Mouse (Mus musculus): ENCODE measurements around the gene Pgap2. TPM values are rescaled to one million over a fixed set of nuclear protein-coding genes. Genes with fewer than 3 reads are reported as not detected.

The Pgap2 gene
- total and polyA plus RNA-seq, 3 experiments, result 21.1 to 91.1 TPM; not detected in 1

GRCm38 (mm10) chr7:102233059-102233458 is 23.1 kb downstream of the Pgap2 start:
- no peaks in the 10 kb centered on the region for H3K27me3 ChIP-seq (ENCODE audit: control insufficient read depth in 1 of 2, insufficient read depth in 2 of 2, low read length in 2 of 2)
- no peak overlapping the region for H3K27ac ChIP-seq (ENCODE audit: control insufficient read depth, low read depth, low read length)
- H3K9ac ChIP-seq (ENCODE audit: control insufficient read depth, low read depth, low read length, poor library complexity, severe bottlenecking), result no peak overlapping the region
- TF ChIP-seq ZKSCAN1 (IDR thresholded peaks at IDR 0.05; ENCODE audit: low read depth, low read length), result no peak
- TF ChIP-seq RCOR1 (IDR thresholded peaks at IDR 0.05; ENCODE audit: low read depth, low read length), result peak; percentile 33; the same call in 1 of the 2 replicates
- TF ChIP-seq EP300 (IDR thresholded peaks at IDR 0.05; ENCODE audit: low read depth in 1 of 2, low read length in 2 of 2), result peak; percentile 24 to 32; a peak in 2 of 4 replicates
- TF ChIP-seq MXI1 (IDR thresholded peaks at IDR 0.05; ENCODE audit: low read depth, low read length), result peak; percentile 48; the same call in 1 of the 2 replicates
- TF ChIP-seq GATA1 (IDR thresholded peaks at IDR 0.05; ENCODE audit: low read depth, low read length), result peak; percentile 29; the same call in 1 of the 2 replicates
- TF ChIP-seq USF1 (IDR thresholded peaks at IDR 0.05; ENCODE audit: low read depth, low read length), result 0 out of 2 replicates have a peak, but pooled peaks have one; percentile 40
- TF ChIP-seq MAX (IDR thresholded peaks at IDR 0.05; ENCODE audit: low read length), result peak; percentile 46; the same call in 1 of the 2 replicates
- TF ChIP-seq SMC3 (IDR thresholded peaks at IDR 0.05; ENCODE audit: low read depth, low read length), result no peak
- no peak for TF ChIP-seq MAFK (IDR thresholded peaks at IDR 0.05; ENCODE audit: borderline replicate concordance, low read depth, low read length)
- TF ChIP-seq CHD2 (IDR thresholded peaks at IDR 0.05; ENCODE audit: low read length), result no peak
- 0 out of 2 replicates have a peak, but pooled peaks have one; percentile 30 for TF ChIP-seq SIN3A (IDR thresholded peaks at IDR 0.05; ENCODE audit: low read length)
- peaks cover 0 to 9% of the 10 kb centered on the region in 2 experiments; a peak in 2 of 4 replicates for H3K36me3 ChIP-seq (ENCODE audit: control insufficient read depth in 1 of 2, insufficient read depth in 2 of 2, low read length in 2 of 2)
- peak; percentile 53 for DNase-seq (ENCODE audit: low read depth, low spot score)
- H3K9me3 ChIP-seq (replicated peaks; ENCODE audit: insufficient read depth, low read length), result no peaks in the 10 kb centered on the region
- peaks cover 4 to 8% of the 10 kb centered on the region in 2 experiments for H3K4me1 ChIP-seq (ENCODE audit: control insufficient read depth in 1 of 2, insufficient read depth in 2 of 2, low read length in 2 of 2)
- H3K79me2 ChIP-seq (ENCODE audit: control insufficient read depth, insufficient read depth, low read length, poor library complexity), result no peaks in the 10 kb centered on the region
- H3K4me3 ChIP-seq (ENCODE audit: control insufficient read depth in 1 of 2, insufficient read depth in 1 of 2, low read depth in 2 of 2, low read length in 2 of 2), result no peak overlapping the region

GRCm38 (mm10) chr7:102238686-102239286 is 28.8 kb downstream of the Pgap2 start:
- Histone ChIP-seq H3K27ac (ENCODE audit: control insufficient read depth, low read depth, low read length) (no peak overlapping the region), H3K9me3 (replicated peaks; ENCODE audit: insufficient read depth, low read length) (no peaks in the 10 kb centered on the region), H3K4me3 (ENCODE audit: control insufficient read depth in 1 of 2, insufficient read depth in 1 of 2, low read depth in 2 of 2, low read length in 2 of 2) (no peak overlapping the region), H3K27me3 (ENCODE audit: control insufficient read depth in 1 of 2, insufficient read depth in 2 of 2, low read length in 2 of 2) (no peaks in the 10 kb centered on the region), H3K36me3 (ENCODE audit: control insufficient read depth in 1 of 2, insufficient read depth in 2 of 2, low read length in 2 of 2) (peaks cover 5 to 27% of the 10 kb centered on the region in 2 experiments), H3K9ac (ENCODE audit: control insufficient read depth, low read depth, low read length, poor library complexity, severe bottlenecking) (no peak overlapping the region), H3K4me1 (ENCODE audit: control insufficient read depth in 1 of 2, insufficient read depth in 2 of 2, low read length in 2 of 2) (peaks cover 16 to 27% of the 10 kb centered on the region in 2 experiments), H3K79me2 (ENCODE audit: control insufficient read depth, insufficient read depth, low read length, poor library complexity) (peaks cover 16% of the 10 kb centered on the region)
- DNase-seq (ENCODE audit: low read depth, low spot score), result no peak
- TF ChIP-seq KAT2A (conservative IDR thresholded peaks at IDR 0.05; ENCODE audit: low read depth, low read length), result no peak
- 0 out of 2 replicates have a peak, but pooled peaks have one; percentile 52 for TF ChIP-seq ZMIZ1 (IDR thresholded peaks at IDR 0.05; ENCODE audit: low read depth, low read length)

GRCm38 (mm10) chr7:102239591-102239990 is 29.6 kb downstream of the Pgap2 start:
- peaks cover 23 to 35% of the 10 kb centered on the region in 2 experiments for H3K4me1 ChIP-seq (ENCODE audit: control insufficient read depth in 1 of 2, insufficient read depth in 2 of 2, low read length in 2 of 2)
- TF ChIP-seq MAFK (IDR thresholded peaks at IDR 0.05; ENCODE audit: borderline replicate concordance, low read depth, low read length), result no peak
- no peak for TF ChIP-seq ZNF384 (IDR thresholded peaks at IDR 0.05; ENCODE audit: low read depth, low read length)
- TF ChIP-seq POLR2AphosphoS5 (IDR thresholded peaks at IDR 0.05; ENCODE audit: borderline replicate concordance, low read depth, low read length), result no peak
- H3K79me2 ChIP-seq (ENCODE audit: control insufficient read depth, insufficient read depth, low read length, poor library complexity), result peaks cover 20% of the 10 kb centered on the region
- H3K27ac ChIP-seq (ENCODE audit: control insufficient read depth, low read depth, low read length), result no peak overlapping the region
- peaks cover 5 to 34% of the 10 kb centered on the region in 2 experiments for H3K36me3 ChIP-seq (ENCODE audit: control insufficient read depth in 1 of 2, insufficient read depth in 2 of 2, low read length in 2 of 2)
- H3K9ac ChIP-seq (ENCODE audit: control insufficient read depth, low read depth, low read length, poor library complexity, severe bottlenecking), result no peak overlapping the region
- no peak overlapping the region for H3K4me3 ChIP-seq (ENCODE audit: control insufficient read depth in 1 of 2, insufficient read depth in 1 of 2, low read depth in 2 of 2, low read length in 2 of 2)
- H3K27me3 ChIP-seq (ENCODE audit: control insufficient read depth in 1 of 2, insufficient read depth in 2 of 2, low read length in 2 of 2), result no peaks in the 10 kb centered on the region
- DNase-seq (ENCODE audit: low read depth, low spot score), result no peak
- no peaks in the 10 kb centered on the region for H3K9me3 ChIP-seq (replicated peaks; ENCODE audit: insufficient read depth, low read length)
